Mouse (Mus musculus): ENCODE results near the gene Swt1. TPM values are rescaled to one million over a fixed set of nuclear protein-coding genes. Genes with fewer than 3 reads are reported as not detected.
A peak's percentile ranks its signal among the peaks of the same experiment; 100 is the strongest.
"Not testable (repeated sequence)": the region's sequence is repeated elsewhere in the genome, so short reads cannot be mapped to it uniquely, and the experiment has no call there.

Swt1 gene
- polyA plus RNA-seq (2012; rRNA removed): 13.9 and 27.8 TPM in 2 replicates
- polyA plus RNA-seq (2014; fragmentation: Nextera tagmentation; extraction: Ambion mirVana): 19.2 and 21.1 TPM in 2 replicates

- H3K4me1 ChIP-seq (ENCODE audit: control insufficient read depth, insufficient read depth, low read length): peaks cover 12% of the 10 kb centered on the region
- no peaks in the 10 kb centered on the region for H3K9me3 ChIP-seq (ENCODE audit: control insufficient read depth, low read length)
- no peaks in the 10 kb centered on the region for H3K36me3 ChIP-seq (ENCODE audit: control insufficient read depth, insufficient read depth, low read length)
- peak; percentile 99 for DNase-seq (ENCODE audit: low spot score)
- H3K4me2 ChIP-seq (replicated peaks; ENCODE audit: low read depth, low read length, severe bottlenecking): peak within 1 kb of the TSS; percentile 64
- H3K27ac ChIP-seq (replicated peaks; ENCODE audit: low read depth, low read length): peak within 1 kb of the TSS; percentile 95
- peak within 1 kb of the TSS; percentile 97 for H3K4me3 ChIP-seq (replicated peaks; ENCODE audit: low read length)
- peak; percentile 99 for ATAC-seq (ENCODE audit: low FRiP score, low read depth)
- WGBS: 2% methylated on average over 64 of the region's 74 CpGs
- H3K9ac ChIP-seq (ENCODE audit: low read depth, low read length, severe bottlenecking): peak within 1 kb of the TSS; percentile 93
- H3K27me3 ChIP-seq (ENCODE audit: control insufficient read depth, insufficient read depth, low read length): no peaks in the 10 kb centered on the region
- TF ChIP-seq POLR2A (IDR thresholded peaks at IDR 0.05; ENCODE audit: borderline replicate concordance, extremely low read depth, insufficient read depth, insufficient read length): peak; percentile 98; the same call in 1 of the 2 replicates
These were observed at the start of gene Swt1, which contains the start of gene Trmt1l for GRCm38 (mm10) chr1:151428263-151429221. Gene Swt1 (minus strand): TSS chr1:151428455. Gene Trmt1l (plus strand): TSS chr1:151428542.

- 97% methylated on average over 8 of the region's 8 CpGs for WGBS
- H3K4me1 ChIP-seq (ENCODE audit: control insufficient read depth, insufficient read depth, low read length); H3K9me3 ChIP-seq (ENCODE audit: control insufficient read depth, low read length); H3K27me3 ChIP-seq (ENCODE audit: control insufficient read depth, insufficient read depth, low read length); H3K4me2 ChIP-seq (replicated peaks; ENCODE audit: low read depth, low read length, severe bottlenecking); H3K27ac ChIP-seq (replicated peaks; ENCODE audit: low read depth, low read length); H3K4me3 ChIP-seq (replicated peaks; ENCODE audit: low read length); H3K9ac ChIP-seq (ENCODE audit: low read depth, low read length, severe bottlenecking); DNase-seq (ENCODE audit: low spot score); ATAC-seq (ENCODE audit: low FRiP score, low read depth): not testable (repeated sequence)
- H3K36me3 ChIP-seq (ENCODE audit: control insufficient read depth, insufficient read depth, low read length): peaks cover 82% of the 10 kb centered on the region
These were observed 44.1 kb upstream of the Swt1 start for GRCm38 (mm10) chr1:151472386-151472785.

- TF ChIP-seq POLR2A (IDR thresholded peaks at IDR 0.05; ENCODE audit: borderline replicate concordance, extremely low read depth, insufficient read depth, insufficient read length): no peak
- no peak overlapping the region for H3K4me2 ChIP-seq (replicated peaks; ENCODE audit: low read depth, low read length, severe bottlenecking)
- H3K27me3 ChIP-seq (ENCODE audit: control insufficient read depth, insufficient read depth, low read length): no peaks in the 10 kb centered on the region
- DNase-seq (ENCODE audit: low spot score) (no peak), ATAC-seq (ENCODE audit: low FRiP score, low read depth) (no peak)
- H3K4me3 ChIP-seq (replicated peaks; ENCODE audit: low read length): no peak overlapping the region
- no peak overlapping the region for H3K27ac ChIP-seq (replicated peaks; ENCODE audit: low read depth, low read length)
- no peaks in the 10 kb centered on the region for H3K4me1 ChIP-seq (ENCODE audit: control insufficient read depth, insufficient read depth, low read length)
- H3K9me3 ChIP-seq (ENCODE audit: control insufficient read depth, low read length): no peaks in the 10 kb centered on the region
- H3K36me3 ChIP-seq (ENCODE audit: control insufficient read depth, insufficient read depth, low read length): peaks cover 79% of the 10 kb centered on the region
- 79% methylated on average over 7 of the region's 7 CpGs for WGBS
- no peak overlapping the region for H3K9ac ChIP-seq (ENCODE audit: low read depth, low read length, severe bottlenecking)
These were observed 43.2 kb upstream of the Swt1 start for GRCm38 (mm10) chr1:151471429-151471828.

- no peak for TF ChIP-seq POLR2A (IDR thresholded peaks at IDR 0.05; ENCODE audit: borderline replicate concordance, extremely low read depth, insufficient read depth, insufficient read length)
- H3K36me3 ChIP-seq (ENCODE audit: control insufficient read depth, insufficient read depth, low read length): peaks cover 36% of the 10 kb centered on the region
- DNase-seq (ENCODE audit: low spot score) (no peak), ATAC-seq (ENCODE audit: low FRiP score, low read depth) (0 out of 2 replicates have a peak, but pooled peaks have one; percentile 30)
- H3K4me3 ChIP-seq (replicated peaks; ENCODE audit: low read length): no peak overlapping the region
- no peak overlapping the region for H3K9ac ChIP-seq (ENCODE audit: low read depth, low read length, severe bottlenecking)
- no peaks in the 10 kb centered on the region for H3K4me1 ChIP-seq (ENCODE audit: control insufficient read depth, insufficient read depth, low read length)
- H3K27me3 ChIP-seq (ENCODE audit: control insufficient read depth, insufficient read depth, low read length): no peaks in the 10 kb centered on the region
- whole genome bisulfite sequencing: 88% methylated on average over 4 of the region's 4 CpGs
- no peak overlapping the region for H3K4me2 ChIP-seq (replicated peaks; ENCODE audit: low read depth, low read length, severe bottlenecking)
- no peak overlapping the region for H3K27ac ChIP-seq (replicated peaks; ENCODE audit: low read depth, low read length)
- H3K9me3 ChIP-seq (ENCODE audit: control insufficient read depth, low read length): no peaks in the 10 kb centered on the region
These were observed 38.3 kb upstream of the Swt1 start for GRCm38 (mm10) chr1:151466571-151466970.

GRCm38 (mm10) chr1:151464914-151465313, 36.7 kb upstream of the Swt1 start:
- TF ChIP-seq POLR2A (IDR thresholded peaks at IDR 0.05; ENCODE audit: borderline replicate concordance, extremely low read depth, insufficient read depth, insufficient read length): no peak
- no peak overlapping the region for H3K9ac ChIP-seq (ENCODE audit: low read depth, low read length, severe bottlenecking)
- 32% methylated on average over 4 of the region's 4 CpGs for WGBS
- H3K36me3 ChIP-seq (ENCODE audit: control insufficient read depth, insufficient read depth, low read length): peaks cover 36% of the 10 kb centered on the region
- ATAC-seq (ENCODE audit: low FRiP score, low read depth) (no peak), DNase-seq (ENCODE audit: low spot score) (no peak)
- H3K27ac ChIP-seq (replicated peaks; ENCODE audit: low read depth, low read length): no peak overlapping the region
- no peaks in the 10 kb centered on the region for H3K27me3 ChIP-seq (ENCODE audit: control insufficient read depth, insufficient read depth, low read length)
- no peaks in the 10 kb centered on the region for H3K9me3 ChIP-seq (ENCODE audit: control insufficient read depth, low read length)
- H3K4me2 ChIP-seq (replicated peaks; ENCODE audit: low read depth, low read length, severe bottlenecking): no peak overlapping the region
- no peaks in the 10 kb centered on the region for H3K4me1 ChIP-seq (ENCODE audit: control insufficient read depth, insufficient read depth, low read length)
- no peak overlapping the region for H3K4me3 ChIP-seq (replicated peaks; ENCODE audit: low read length)

Data from limb, embryonic 14.5 days (tissue).